Mouse (Mus musculus): ENCODE measurements at regions not wholly inside any gene's neighbourhood (a gene's known extent, or its start where the extent isn't known, plus 50 kb on each side); places are given as distances from the start of the nearest gene placed in this dataset.

- Histone ChIP-seq H3K4me3 (no peak overlapping the region), H3K4me1 (replicated peaks) (peaks cover 12% of the 10 kb centered on the region), H3K27me3 (no peaks in the 10 kb centered on the region), H3K27ac (no peak overlapping the region), H3K9me3 (no peaks in the 10 kb centered on the region), H3K9ac (no peak overlapping the region), H3K36me3 (no peaks in the 10 kb centered on the region), H3K4me2 (no peak overlapping the region)
- no peak for ATAC-seq (ENCODE audit: low FRiP score)
- 84% methylated on average over 5 of the region's 5 CpGs for WGBS
Observed at GRCm38 (mm10) chr3:21961746-21962145, 114.7 kb upstream of the Tbl1xr1 start.

- peaks cover 12% of the 10 kb centered on the region for H3K4me1 ChIP-seq (replicated peaks)
- H3K9ac ChIP-seq: no peak overlapping the region
- H3K4me2 ChIP-seq: no peak overlapping the region
- ATAC-seq (ENCODE audit: low FRiP score): no peak
- no peak overlapping the region for H3K27ac ChIP-seq
- no peaks in the 10 kb centered on the region for H3K27me3 ChIP-seq
- no peak overlapping the region for H3K4me3 ChIP-seq
- no peaks in the 10 kb centered on the region for H3K36me3 ChIP-seq
- H3K9me3 ChIP-seq: no peaks in the 10 kb centered on the region
- 37% methylated on average over 7 of the region's 7 CpGs for WGBS
Observed at GRCm38 (mm10) chr3:21962360-21962782, 114.1 kb upstream of the Tbl1xr1 start.

GRCm38 (mm10) chr3:21962921-21963732 is 113.3 kb upstream of the Tbl1xr1 start:
- ATAC-seq (ENCODE audit: low FRiP score): no peak
- no peaks in the 10 kb centered on the region for H3K36me3 ChIP-seq
- no peaks in the 10 kb centered on the region for H3K27me3 ChIP-seq
- 38% methylated on average over 7 of the region's 7 CpGs for WGBS
- H3K4me2 ChIP-seq: no peak overlapping the region
- no peak overlapping the region for H3K9ac ChIP-seq
- no peak overlapping the region for H3K27ac ChIP-seq
- H3K4me3 ChIP-seq: no peak overlapping the region
- no peaks in the 10 kb centered on the region for H3K9me3 ChIP-seq
- peaks cover 12% of the 10 kb centered on the region for H3K4me1 ChIP-seq (replicated peaks)

- ATAC-seq (ENCODE audit: low FRiP score): no peak
- no peaks in the 10 kb centered on the region for H3K9me3 ChIP-seq
- no peak overlapping the region for H3K27ac ChIP-seq
- peaks cover 12% of the 10 kb centered on the region for H3K4me1 ChIP-seq (replicated peaks)
- 90% methylated on average over 1 of the region's 1 CpGs for WGBS
- H3K4me3 ChIP-seq: no peak overlapping the region
- H3K4me2 ChIP-seq: no peak overlapping the region
- H3K27me3 ChIP-seq: no peaks in the 10 kb centered on the region
- H3K36me3 ChIP-seq: no peaks in the 10 kb centered on the region
- no peak overlapping the region for H3K9ac ChIP-seq
Observed at GRCm38 (mm10) chr3:21963733-21964351, 112.6 kb upstream of the Tbl1xr1 start.

GRCm38 (mm10) chr3:21964438-21964837 is 112.0 kb upstream of the Tbl1xr1 start:
- Histone ChIP-seq H3K4me2 (no peak overlapping the region), H3K27me3 (no peaks in the 10 kb centered on the region), H3K4me3 (no peak overlapping the region), H3K9me3 (no peaks in the 10 kb centered on the region), H3K36me3 (no peaks in the 10 kb centered on the region), H3K27ac (no peak overlapping the region), H3K4me1 (replicated peaks) (peaks cover 12% of the 10 kb centered on the region), H3K9ac (no peak overlapping the region)
- no peak for ATAC-seq (ENCODE audit: low FRiP score)
- 84% methylated on average over 6 of the region's 6 CpGs for WGBS

GRCm38 (mm10) chr3:21965556-21965955 is 110.9 kb upstream of the Tbl1xr1 start:
- ATAC-seq (ENCODE audit: low FRiP score): no peak
- Histone ChIP-seq H3K4me2 (no peak overlapping the region), H3K9me3 (no peaks in the 10 kb centered on the region), H3K9ac (no peak overlapping the region), H3K27me3 (no peaks in the 10 kb centered on the region), H3K36me3 (no peaks in the 10 kb centered on the region), H3K27ac (no peak overlapping the region), H3K4me1 (replicated peaks) (peaks cover 12% of the 10 kb centered on the region), H3K4me3 (no peak overlapping the region)
- WGBS: 97% methylated on average over 1 of the region's 1 CpGs

GRCm38 (mm10) chr3:21971731-21972130 is 104.7 kb upstream of the Tbl1xr1 start:
- Histone ChIP-seq H3K9me3 (no peaks in the 10 kb centered on the region), H3K4me2 (no peak overlapping the region), H3K4me1 (replicated peaks) (no peaks in the 10 kb centered on the region), H3K27me3 (no peaks in the 10 kb centered on the region), H3K9ac (no peak overlapping the region), H3K27ac (no peak overlapping the region), H3K36me3 (no peaks in the 10 kb centered on the region), H3K4me3 (no peak overlapping the region)
- no peak for ATAC-seq (ENCODE audit: low FRiP score)
- WGBS: 89% methylated on average over 1 of the region's 1 CpGs

- H3K27me3 ChIP-seq: no peaks in the 10 kb centered on the region
- WGBS: 98% methylated on average over 1 of the region's 1 CpGs
Observed at GRCm38 (mm10) chr3:21973153-21973552, 103.3 kb upstream of the Tbl1xr1 start.

GRCm38 (mm10) chr3:21973681-21974080 is 102.8 kb upstream of the Tbl1xr1 start:
- Histone ChIP-seq H3K36me3 (no peaks in the 10 kb centered on the region), H3K9me3 (no peaks in the 10 kb centered on the region), H3K9ac (no peak overlapping the region), H3K27ac (no peak overlapping the region), H3K27me3 (no peaks in the 10 kb centered on the region), H3K4me1 (replicated peaks) (no peaks in the 10 kb centered on the region), H3K4me3 (no peak overlapping the region), H3K4me2 (no peak overlapping the region)
- WGBS: 89% methylated on average over 7 of the region's 7 CpGs
- no peak for ATAC-seq (ENCODE audit: low FRiP score)

More at GRCm38 (mm10) chr3:21973153-21973552, 103.3 kb upstream of the Tbl1xr1 start:
- no peak overlapping the region for H3K4me2 ChIP-seq
- H3K9ac ChIP-seq: no peak overlapping the region
- no peak overlapping the region for H3K4me3 ChIP-seq
- H3K27ac ChIP-seq: no peak overlapping the region
- ATAC-seq (ENCODE audit: low FRiP score): no peak
- no peaks in the 10 kb centered on the region for H3K4me1 ChIP-seq (replicated peaks)
- no peaks in the 10 kb centered on the region for H3K9me3 ChIP-seq
- H3K36me3 ChIP-seq: no peaks in the 10 kb centered on the region

GRCm38 (mm10) chr3:21974766-21975165 is 101.7 kb upstream of the Tbl1xr1 start:
- no peak overlapping the region for H3K4me2 ChIP-seq
- no peak overlapping the region for H3K4me3 ChIP-seq
- no peaks in the 10 kb centered on the region for H3K9me3 ChIP-seq
- H3K36me3 ChIP-seq: no peaks in the 10 kb centered on the region
- WGBS: 83% methylated on average over 2 of the region's 2 CpGs
- ATAC-seq (ENCODE audit: low FRiP score): no peak
- H3K27me3 ChIP-seq: no peaks in the 10 kb centered on the region
- no peak overlapping the region for H3K27ac ChIP-seq
- H3K4me1 ChIP-seq (replicated peaks): no peaks in the 10 kb centered on the region
- no peak overlapping the region for H3K9ac ChIP-seq

GRCm38 (mm10) chr3:21977775-21978174 is 98.7 kb upstream of the Tbl1xr1 start:
- Histone ChIP-seq H3K27ac (no peak overlapping the region), H3K9ac (no peak overlapping the region), H3K4me3 (no peak overlapping the region), H3K9me3 (no peaks in the 10 kb centered on the region), H3K36me3 (no peaks in the 10 kb centered on the region), H3K4me1 (replicated peaks) (no peaks in the 10 kb centered on the region), H3K4me2 (no peak overlapping the region), H3K27me3 (no peaks in the 10 kb centered on the region)
- no peak for ATAC-seq (ENCODE audit: low FRiP score)
- 80% methylated on average over 1 of the region's 1 CpGs for WGBS

- H3K4me1 ChIP-seq (replicated peaks): no peaks in the 10 kb centered on the region
- no peaks in the 10 kb centered on the region for H3K36me3 ChIP-seq
- no peak overlapping the region for H3K4me3 ChIP-seq
- no peaks in the 10 kb centered on the region for H3K9me3 ChIP-seq
- WGBS: 88% methylated on average over 8 of the region's 8 CpGs
- ATAC-seq (ENCODE audit: low FRiP score): no peak
- no peak overlapping the region for H3K9ac ChIP-seq
- no peaks in the 10 kb centered on the region for H3K27me3 ChIP-seq
- H3K27ac ChIP-seq: no peak overlapping the region
- no peak overlapping the region for H3K4me2 ChIP-seq
Observed at GRCm38 (mm10) chr3:21982991-21983390, 93.5 kb upstream of the Tbl1xr1 start.
